Mouse (Mus musculus): ENCODE results near the gene 4921504E06Rik.

DNA sequence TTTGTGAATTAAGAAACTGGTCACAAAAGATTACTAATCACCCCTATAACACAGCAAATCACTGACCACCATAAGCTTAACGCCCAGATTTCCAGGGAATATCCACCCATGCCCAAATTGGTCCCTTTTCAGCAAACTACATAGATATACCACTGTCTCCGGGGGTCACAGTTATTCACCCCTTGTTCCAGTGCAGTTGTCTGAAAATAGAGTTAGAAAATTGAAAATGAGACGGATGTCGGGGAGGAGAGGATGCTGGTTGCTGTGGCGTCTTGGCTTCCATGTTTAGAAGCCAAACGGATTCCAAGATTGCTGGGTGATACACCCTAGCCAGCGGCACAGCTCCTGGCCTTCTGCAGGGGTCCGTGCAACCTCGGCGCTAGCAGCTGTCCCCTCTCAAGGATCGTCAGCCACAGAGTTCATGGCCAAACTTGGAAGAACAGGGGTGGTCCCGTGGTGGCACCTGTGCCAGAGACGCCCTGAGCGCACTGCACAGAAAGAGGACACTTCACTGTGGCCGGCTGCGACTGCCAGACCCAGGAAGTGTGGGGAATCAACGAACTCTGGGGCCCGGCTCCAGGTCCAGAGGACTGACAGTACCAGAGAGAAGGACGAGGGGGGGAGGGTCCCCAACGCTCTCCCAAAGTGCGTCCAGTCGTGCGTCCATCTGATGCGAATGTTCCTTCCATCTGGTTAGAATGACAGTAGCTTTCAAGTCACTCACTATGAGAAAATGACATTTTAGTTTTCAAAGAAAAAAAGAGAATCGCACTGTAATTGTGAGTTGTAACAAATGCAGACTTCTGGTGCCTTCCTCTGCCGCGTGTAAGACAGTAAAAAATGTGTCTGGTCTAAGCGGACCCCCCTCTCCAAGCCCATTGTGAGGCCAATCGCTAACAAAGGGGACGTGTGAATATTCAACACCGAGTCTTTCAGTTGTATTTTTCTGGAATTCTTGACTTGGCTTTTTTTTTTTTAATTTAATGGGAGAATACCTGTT lies 123.7 kb downstream of the 4921504E06Rik start:
- no peak for TF ChIP-seq POLR2A (IDR thresholded peaks at IDR 0.05; ENCODE audit: low read depth, low read length)
- no peak for TF ChIP-seq CTCF (IDR thresholded peaks at IDR 0.05; ENCODE audit: borderline replicate concordance, insufficient read depth, low read length)

Data from embryonic fibroblast, embryonic 13.5 days (primary cell).